Mouse (Mus musculus): ENCODE measurements at regions not wholly inside any gene's neighbourhood (a gene's known extent, or its start where the extent isn't known, plus 50 kb on each side); places are given as distances from the start of the nearest gene placed in this dataset.
A peak's percentile ranks its signal among the peaks of the same experiment; 100 is the strongest.

GRCm38 (mm10) chr10:118605156-118605821 lies 164.4 kb downstream of the Ifng start:
- TF ChIP-seq EP300 (optimal IDR thresholded peaks at IDR 0.05) (no peak), CTCF (IDR thresholded peaks at IDR 0.05; ENCODE audit: low read depth) (peak; percentile 28; the same call in 1 of the 2 replicates)

Data from stomach, postnatal 0 days (tissue).